Mouse (Mus musculus): ENCODE data around the gene Cntn4. TPM values are rescaled to one million over a fixed set of nuclear protein-coding genes. Genes with fewer than 3 reads are reported as not detected.

The Cntn4 gene
- total RNA-seq, 2 experiments from 2014 or later: not detected

DNA sequence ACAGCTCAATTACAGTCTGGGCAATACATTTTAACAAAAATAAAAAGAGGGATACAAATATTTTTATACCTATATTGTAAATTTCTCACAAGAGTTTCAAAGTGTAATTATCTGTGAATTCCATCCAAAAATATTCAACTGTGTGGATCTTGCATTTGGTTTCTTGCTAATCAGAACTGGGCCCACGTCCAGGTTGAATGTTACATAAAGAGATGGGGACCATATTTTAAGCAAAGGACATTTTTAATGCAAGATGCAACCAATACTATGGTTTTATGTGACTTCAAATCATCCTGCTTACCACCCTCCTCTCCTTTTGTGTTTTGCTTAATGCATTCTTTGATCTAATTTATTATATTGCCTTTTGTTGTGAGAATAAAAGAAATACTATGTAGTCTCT lies 378.7 kb downstream of the Cntn4 start:
- intact Hi-C loops (cut with DNase I): no loop called here
- DNase-seq: no peak

DNA sequence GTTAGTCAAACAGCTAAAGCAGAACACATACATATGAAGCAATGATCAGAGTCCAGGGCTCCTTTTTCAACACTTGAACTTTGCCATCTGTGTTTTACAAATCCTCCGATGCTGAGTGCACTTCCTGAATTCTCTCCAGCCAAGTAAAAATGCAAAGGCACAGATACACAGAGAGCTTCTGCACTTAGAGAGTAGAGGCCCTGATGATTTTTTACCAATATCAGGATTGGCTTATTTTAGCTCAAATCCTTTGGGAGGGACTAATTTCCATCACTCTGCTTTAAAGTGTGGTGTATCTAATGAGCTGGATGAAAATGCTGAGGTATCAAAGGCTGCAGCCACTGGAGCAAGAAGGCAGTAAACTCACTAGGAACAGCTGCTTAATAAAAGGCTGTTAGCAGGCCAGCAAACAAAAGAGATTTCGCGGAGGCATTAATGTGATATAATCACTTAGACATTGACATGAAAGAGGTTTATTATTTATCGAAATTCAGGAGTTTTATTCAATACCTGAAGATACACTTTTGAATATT lies 400.7 kb downstream of the Cntn4 start:
- DNase-seq: no peak
- intact Hi-C loops (cut with DNase I): no loop called here

DNA sequence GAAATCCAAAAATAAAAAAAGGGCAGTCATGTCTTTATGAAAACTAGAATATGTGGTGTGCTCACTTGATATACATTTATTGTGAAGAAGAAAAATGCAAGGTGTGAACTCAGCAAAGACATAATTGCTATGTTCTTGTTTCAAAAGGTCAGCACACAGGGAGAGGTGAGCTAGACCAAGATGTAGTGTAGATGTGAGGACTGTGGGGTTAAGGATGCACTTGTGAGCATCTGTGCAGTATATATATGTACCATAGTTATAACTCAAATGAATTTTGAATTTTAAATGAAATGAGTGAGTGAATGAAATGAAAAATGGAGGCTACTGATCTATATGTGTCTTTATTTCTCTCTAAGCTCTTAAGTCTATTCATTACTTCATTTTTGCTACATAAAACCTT lies 401.2 kb downstream of the Cntn4 start:
- no peak for DNase-seq
- intact Hi-C loops (cut with DNase I): no loop called here

DNA sequence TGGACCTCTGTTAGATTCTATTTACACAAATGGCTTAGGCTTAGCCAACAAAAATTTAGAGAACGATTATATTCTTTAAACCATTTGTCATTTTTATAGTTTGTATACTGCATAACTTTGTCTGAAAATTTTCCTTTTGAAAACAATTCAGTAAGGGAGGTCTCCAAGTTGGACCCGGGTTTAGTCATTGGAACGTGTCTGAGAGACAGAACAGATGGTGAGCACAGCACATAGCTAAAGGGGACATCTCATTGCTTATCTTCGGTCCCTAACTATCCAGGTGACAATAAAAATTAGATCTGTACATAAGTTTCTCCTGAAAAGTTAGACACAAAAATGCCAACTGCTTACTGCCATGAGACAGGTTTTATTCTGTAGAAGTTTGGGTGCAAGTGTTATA lies 420.4 kb downstream of the Cntn4 start:
- DNase-seq: no peak
- intact Hi-C loops (cut with DNase I): no loop called here

DNA sequence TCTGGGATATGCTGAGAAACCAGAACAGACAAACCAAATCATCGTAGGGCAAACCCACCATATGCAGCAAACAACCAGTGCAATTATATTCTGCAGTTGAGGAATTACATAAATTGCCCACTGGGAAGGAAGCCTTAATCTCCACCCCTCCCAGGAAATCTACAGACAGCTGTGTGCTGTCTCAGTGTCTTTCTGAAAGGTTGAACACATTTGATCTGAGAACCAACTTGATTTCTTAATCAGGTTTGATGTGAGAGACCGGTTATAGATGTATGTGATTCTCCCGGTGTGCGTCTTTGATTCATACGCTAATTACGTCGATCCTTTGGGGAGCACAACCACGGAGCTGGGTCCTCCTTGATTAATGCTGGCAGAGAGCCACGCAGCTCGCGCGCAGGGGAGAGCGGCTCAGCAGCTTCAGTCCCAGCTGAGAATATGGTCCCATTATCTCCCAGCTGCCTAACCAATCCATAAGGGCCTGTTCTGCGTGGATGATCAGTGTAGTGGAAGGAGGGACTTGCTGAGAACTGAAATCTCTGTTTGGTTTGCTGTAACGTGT lies 441.1 kb downstream of the Cntn4 start:
- DNase-seq: no peak
- intact Hi-C loops (cut with DNase I): no loop called here

DNA sequence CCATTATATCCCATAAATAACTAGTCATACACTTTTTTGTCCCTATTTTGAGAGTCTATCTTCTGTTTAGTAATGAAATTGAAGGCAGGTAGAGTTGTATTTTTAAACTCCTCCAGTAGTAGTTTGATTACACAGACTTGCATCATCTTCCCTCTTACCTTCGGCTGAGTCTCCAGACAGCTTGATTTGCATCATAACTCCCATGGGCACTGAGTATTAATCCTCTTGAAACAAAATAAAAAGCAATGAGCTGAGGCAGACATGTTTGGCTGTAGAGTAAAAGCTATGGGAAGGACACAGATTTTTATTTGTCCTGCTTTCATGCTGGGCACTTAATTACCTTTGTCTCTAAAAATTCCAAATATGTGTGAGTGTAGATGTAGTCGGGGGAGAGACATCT lies 476.1 kb downstream of the Cntn4 start:
- intact Hi-C loops (cut with DNase I): no loop called here
- no peak for DNase-seq

DNA sequence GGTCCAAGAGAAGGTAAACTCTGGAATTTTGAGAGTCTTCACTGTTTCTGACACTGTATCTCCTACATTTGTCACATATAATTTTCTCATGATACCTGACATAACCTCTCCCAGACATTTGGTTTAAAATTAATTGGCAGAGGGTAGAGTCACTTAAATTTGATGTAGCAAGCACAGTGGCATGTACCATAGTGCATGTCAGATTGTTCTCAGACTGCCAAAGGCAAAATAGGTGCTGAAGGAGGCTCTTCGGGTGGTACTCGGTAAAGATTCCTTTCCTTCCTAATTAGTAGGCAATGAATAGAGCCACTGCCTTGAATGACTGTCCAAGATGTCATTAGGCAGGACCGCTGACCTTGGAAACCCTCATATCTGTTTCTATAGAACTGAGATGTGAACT lies 477.9 kb downstream of the Cntn4 start:
- intact Hi-C loops (cut with DNase I): no loop called here
- no peak for DNase-seq

DNA sequence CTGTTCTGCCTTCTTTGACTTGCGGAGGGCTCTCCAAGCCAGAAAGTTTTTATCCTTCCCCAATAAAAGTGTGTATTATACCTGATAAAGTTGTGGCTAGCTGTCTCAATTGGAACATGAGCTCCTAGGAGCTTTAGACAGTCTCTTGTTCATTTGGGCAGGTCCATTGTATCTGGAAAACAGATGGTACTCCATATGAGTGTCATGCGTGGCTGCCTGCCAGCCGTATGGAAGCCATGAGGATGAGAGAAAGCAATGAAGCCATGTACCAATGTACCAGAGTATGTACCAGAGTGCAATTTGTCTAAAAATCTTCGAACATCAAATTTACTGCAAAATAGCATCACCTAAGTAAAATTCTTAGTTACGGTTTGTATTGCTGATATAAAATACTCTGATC lies 500.1 kb downstream of the Cntn4 start:
- no peak for DNase-seq
- intact Hi-C loops (cut with DNase I): no loop called here

DNA sequence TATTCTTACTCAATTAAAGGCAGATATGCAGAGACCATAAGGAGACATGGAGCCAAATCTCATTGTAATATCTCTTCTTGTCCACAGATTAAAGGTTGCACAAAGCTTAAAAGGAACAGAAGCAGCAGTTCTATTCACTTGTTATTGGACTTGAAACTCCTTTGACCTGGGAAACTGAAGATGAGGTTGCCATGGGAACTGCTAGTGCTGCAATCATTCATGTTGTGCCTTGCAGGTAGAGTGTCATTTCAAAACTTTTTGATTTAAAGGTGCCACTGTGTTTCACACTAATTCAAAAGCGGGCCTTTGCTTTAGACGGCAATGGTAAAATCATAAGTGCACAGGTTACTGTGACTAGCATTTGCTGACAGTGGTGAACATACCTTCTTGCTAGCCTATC lies 504.1 kb downstream of the Cntn4 start:
- intact Hi-C loops (cut with DNase I): no loop called here

DNA sequence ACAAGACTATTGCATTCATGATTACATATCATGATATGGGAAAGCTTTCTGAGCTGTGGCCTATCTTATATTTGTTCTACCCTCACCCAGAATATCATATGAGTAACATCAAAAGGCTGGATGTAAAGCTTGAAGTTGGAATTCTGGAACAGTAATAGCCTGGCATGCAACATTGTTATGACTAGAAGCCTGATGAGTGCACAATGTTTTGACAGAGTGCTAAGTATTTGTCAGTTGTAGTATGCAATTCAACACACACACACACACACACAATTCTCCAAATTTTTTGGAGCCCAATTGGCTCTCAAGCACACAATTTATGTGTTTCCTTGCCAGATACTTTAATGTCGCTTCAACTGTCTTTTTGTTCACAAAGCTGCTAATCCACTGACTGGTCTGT lies 523.5 kb downstream of the Cntn4 start:
- no peak for DNase-seq
- intact Hi-C loops (cut with DNase I): no loop called here

More for the DNA sequence above, 504.1 kb downstream of the Cntn4 start:
- no peak for DNase-seq

DNA sequence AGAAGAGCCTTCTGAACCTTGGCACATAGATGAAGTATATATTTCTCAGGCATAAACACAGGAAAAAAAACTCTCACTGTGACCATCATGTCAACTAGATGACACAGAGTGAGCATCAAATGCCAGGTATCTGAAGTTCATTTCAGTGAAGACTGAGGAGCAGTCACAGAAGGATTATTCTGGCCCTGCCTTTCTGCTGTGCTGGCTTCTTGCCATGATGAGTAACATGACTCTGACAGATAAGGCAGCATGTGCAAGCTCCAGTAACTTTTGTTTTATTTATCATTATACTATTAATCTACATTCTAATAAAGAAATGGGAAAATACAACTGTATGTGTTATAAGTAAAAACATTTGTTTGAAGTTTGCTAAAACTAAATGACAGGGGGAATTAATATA lies 529.9 kb downstream of the Cntn4 start:
- intact Hi-C loops (cut with DNase I): no loop called here
- DNase-seq: no peak

DNA sequence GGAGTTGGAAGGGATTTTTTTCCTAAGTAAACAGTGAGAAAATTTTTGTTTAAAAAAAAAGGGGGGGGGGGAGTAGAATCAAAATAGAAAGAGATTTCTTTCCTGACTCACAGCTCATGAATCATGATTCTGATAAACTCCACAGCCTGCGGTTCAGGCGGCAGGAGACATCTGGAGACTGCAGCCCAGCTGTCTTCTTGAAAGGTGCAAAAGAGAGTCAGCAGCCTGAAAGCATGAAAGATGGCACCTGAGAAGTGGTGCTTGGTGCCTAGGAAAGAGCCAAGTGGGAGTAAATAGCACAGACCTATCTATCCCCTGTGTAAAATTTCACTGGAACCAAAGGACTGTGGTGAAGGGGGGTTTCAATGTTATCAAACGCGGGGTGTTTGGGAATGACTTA lies 535.6 kb downstream of the Cntn4 start:
- no peak for DNase-seq
- intact Hi-C loops (cut with DNase I): no loop called here

DNA sequence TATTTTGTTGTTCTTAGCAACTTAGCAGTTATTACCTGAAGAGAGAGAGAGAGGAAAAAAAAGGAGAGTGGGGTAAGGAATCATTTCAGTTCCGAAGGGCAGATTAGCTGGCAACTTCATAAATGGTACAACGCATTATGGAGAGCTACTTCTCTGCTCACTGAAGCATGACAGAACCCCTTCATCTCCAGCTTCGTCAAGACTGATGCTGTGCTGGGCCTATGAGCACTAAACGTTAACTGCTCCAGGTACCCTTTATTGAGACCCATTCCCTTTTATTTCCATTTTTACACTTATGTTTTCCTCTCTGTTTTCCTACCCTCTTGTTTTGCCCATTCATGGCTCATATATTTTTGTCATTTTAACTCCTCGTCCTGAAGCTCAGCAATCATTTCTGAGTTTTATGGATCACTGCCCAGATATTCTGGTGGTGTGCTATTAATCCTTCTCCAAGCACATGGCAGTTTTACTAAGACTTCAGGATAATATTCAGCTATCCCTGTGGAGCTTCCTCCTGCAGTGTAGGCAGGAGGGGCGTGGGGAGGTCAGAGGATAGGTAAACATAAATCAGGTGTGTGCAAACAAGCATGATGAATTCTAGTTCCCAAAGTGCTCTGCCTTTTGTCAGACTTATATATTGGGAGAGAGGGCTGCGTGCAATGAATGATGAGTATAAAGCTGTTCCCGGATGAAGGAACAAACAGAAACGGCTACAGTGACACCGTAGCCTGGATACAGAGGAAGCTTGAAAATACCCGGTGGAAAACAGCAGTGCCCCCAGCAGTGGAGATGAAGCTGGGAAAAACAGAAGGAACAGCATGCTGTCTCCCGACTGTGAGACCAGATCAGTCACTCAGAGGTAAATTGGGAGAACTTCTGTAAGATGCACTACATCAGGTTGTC lies 559.8 kb downstream of the Cntn4 start:
- intact Hi-C loops (cut with DNase I): no loop called here
- no peak for DNase-seq

DNA sequence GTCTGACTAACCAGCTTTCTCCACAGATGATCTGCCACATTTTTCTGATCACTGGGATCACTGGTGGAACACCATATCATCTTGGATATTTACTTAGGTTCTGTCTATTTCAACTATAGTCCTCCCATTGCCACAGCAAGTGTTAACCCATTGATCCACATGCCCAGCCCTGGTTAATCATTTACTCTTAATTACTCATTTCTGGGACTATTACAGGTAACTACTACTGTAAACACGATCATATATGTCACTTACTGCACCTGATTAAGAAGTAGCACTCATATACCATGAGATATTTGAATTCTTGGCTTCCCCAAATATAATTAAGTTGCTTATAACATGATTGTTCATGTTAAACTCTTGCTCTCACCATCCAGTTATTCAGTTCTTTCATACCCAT lies 564.1 kb downstream of the Cntn4 start:
- intact Hi-C loops (cut with DNase I): no loop called here
- no peak for DNase-seq

DNA sequence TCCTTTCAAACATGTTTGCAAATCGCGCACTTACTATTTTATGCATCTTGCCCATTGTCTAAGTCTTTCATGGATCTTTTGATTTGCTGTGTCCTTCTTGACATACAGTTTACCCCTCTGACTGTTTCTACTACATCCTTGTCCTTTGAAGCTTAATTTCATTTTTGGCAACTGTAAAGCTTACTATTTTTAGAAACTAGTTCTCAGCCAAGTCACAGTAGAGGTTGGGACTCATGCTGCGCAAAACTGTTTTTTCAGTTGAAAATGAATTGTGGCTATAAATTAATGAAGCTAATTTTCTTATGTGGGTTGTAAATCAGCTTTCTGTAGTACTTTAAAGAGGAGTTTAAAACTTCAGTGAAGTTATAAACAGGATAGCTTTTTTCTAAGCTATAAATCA lies 585.9 kb downstream of the Cntn4 start:
- intact Hi-C loops (cut with DNase I): no loop called here
- no peak for DNase-seq

DNA sequence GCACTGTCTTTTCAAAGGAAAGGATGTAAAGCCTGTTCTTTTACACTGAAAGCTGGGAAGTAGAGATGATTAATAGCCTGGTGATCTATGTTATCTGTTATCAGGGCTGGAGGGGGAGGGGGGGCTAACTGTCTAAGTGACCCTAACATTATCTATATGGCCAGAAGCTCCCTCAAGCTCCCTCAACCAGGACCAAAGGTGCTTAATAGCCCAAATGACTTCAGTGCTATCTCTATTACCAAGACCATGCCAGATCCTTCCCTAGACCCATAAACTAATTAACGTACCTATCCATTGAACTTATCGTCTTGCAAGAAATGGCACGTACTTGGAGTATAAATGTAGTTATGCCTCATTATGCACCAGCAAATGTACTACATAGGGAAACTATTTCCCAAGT lies 588.0 kb downstream of the Cntn4 start:
- no peak for DNase-seq
- intact Hi-C loops (cut with DNase I): no loop called here

DNA sequence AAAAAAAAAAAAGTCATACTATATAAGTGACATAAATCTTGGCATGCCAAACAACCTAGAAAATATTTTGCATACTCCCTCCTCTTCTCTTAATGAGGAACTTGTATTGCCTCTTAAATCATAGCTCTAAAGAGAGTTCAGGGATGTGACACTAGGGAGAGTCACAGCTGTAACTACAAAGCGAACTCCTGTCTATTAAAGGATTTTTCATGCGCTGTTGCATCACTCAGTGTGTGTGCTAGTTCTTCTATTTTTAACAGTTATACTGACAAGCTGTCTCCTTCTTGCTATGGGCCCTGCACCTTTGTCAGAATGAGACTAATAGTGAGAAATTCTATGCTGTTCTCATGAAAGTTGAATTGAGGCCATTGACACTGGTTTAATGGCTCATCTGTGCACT lies 588.8 kb downstream of the Cntn4 start:
- no peak for DNase-seq
- intact Hi-C loops (cut with DNase I): no loop called here

DNA sequence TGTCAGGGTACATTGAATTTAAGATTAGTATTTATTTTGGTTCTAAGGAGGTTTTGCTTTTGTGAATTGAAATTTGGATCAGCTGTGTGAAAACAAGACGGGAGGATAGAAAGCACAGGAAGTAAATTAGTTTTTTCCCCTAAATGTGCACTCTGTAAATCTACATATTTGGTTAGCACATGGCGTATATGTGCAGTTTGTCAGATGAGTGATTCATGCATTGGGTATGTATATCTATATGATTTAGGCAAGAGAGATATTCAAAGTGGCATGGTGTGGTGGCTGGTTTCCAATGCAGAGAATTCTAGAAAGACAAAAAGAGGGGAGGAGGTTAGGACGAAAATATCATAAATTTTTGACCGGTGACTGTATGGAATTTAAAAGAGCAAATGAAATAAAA lies 591.3 kb downstream of the Cntn4 start:
- intact Hi-C loops (cut with DNase I): no loop called here
- DNase-seq: no peak

DNA sequence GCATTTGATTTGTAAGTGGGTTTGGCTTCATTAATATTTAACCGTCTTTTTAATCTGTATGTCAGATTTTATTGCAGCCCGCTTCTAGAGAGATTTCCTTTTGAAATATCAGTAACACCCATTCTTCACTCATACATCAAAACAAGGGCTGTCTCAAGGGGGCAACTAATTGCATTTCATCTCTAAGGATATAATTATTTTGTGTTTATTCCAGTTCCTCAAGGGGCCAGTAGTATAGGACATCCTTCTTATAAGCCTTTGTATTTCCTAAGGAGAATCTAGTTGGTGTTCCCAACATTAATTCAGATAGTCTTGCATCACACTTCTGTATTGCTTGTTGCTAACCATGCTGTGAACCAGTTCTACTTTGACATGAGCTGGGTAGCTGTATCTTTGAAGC lies 599.7 kb downstream of the Cntn4 start:
- intact Hi-C loops (cut with DNase I): no loop called here
- DNase-seq: no peak

DNA sequence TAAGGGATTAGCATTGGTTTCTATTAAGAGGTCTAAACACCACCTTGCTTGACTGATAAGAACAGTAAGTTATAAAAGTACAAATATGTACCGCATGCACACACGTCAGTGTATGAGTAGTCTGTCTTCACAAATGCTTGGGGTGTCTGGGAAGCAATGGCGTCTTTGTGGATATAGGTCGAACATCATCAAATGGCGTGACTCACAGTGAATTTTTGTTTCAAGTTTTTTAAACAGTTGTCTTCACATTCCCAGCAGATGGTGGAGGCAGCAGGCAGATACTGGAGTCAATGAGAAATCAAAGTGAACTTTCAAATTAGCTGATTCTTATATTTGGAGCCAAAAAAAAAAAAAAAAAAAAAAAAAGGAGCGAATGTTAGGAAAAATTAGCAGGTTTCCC lies 604.2 kb downstream of the Cntn4 start:
- no peak for DNase-seq
- intact Hi-C loops (cut with DNase I): no loop called here

DNA sequence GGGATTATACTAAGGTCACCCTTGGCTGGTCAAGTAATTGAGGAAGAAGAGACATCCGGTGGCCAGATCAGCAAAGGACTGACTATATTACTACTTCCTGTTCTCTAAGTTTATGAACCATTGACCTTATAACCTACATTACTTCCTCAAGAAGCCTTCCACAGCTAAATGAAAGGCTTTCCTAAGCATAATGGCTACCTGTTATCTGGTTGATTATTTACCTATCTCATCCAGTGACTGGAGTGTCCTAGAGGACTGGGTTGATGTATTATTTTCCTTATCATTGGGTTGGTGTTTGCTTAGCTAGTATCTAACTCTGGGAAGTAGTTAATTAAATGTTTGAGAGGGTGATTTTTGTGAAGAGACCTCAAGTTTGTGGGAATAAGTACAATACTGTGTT lies 606.4 kb downstream of the Cntn4 start:
- intact Hi-C loops (cut with DNase I): no loop called here
- DNase-seq: no peak

DNA sequence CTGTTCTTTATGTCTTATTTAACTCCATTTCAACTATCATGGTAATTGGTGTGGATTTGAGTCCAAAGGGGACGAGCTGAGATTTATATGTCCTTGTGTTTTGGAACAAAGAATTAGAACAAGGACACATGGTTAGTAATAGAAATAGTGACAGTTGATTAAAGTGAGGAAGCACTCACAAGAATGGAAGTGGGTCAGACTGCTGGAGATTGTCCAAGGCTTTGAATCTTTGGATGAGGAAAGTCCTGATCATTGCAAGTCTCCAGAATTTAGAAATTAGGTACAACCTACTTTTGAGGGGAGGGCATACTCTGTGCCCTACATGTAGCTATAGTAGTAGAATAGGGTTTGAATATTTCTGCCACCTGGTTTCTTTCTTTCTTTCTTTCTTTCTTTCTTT lies 622.0 kb downstream of the Cntn4 start:
- DNase-seq: no peak
- intact Hi-C loops (cut with DNase I): no loop called here
